Mouse (Mus musculus) MEL (cell line): ENCODE measurements around the gene H2-DMb1. TPM values are rescaled to one million over a fixed set of nuclear protein-coding genes. Genes with fewer than 3 reads are reported as not detected.
"Not testable (repeated sequence)": the region's sequence is repeated elsewhere in the genome, so short reads cannot be mapped to it uniquely, and the experiment has no call there.

Experiments
- DNase-seq: peaks from one replicate; pipeline ENCODE4 v3.0.0; 2011; ENCODE audit warnings: low read depth, low spot score
- H3K27ac ChIP-seq: 2 replicates; pipeline ENCODE4 v1.5.1; 2012; ENCODE audit warnings: low read depth, mild to moderate bottlenecking, control low read depth, low read length, moderate library complexity; ENCODE audit not compliant: control insufficient read depth
- H3K27me3 ChIP-seq, 2 experiments: fragments of 150-350 bp in 1 of 2; sonication (generic) in 1 of 2; 2 replicates each; pipeline ENCODE4 v1.6.1; 2012; ENCODE audit warnings: low read length in 2 of 2, mild to moderate bottlenecking in 2 of 2, improper control_type of control experiment in 1 of 2, moderate library complexity in 1 of 2; ENCODE audit not compliant: insufficient read depth in 2 of 2, control insufficient read depth in 1 of 2
- H3K36me3 ChIP-seq, 2 experiments: 2 replicates each; pipeline ENCODE4 v1.6.1; 2012 to 2014; ENCODE audit warnings: low read length in 2 of 2, improper control_type of control experiment in 1 of 2, inconsistent platforms in 1 of 2, mild to moderate bottlenecking in 1 of 2; ENCODE audit not compliant: insufficient read depth in 2 of 2, control insufficient read depth in 1 of 2
- H3K4me1 ChIP-seq, 2 experiments: fragments of 150-350 bp in 1 of 2; sonication (generic) in 1 of 2; 2 replicates each; pipeline ENCODE4 v1.6.1; 2012; ENCODE audit warnings: low read length in 2 of 2, improper control_type of control experiment in 1 of 2, mild to moderate bottlenecking in 1 of 2; ENCODE audit not compliant: insufficient read depth in 2 of 2, control insufficient read depth in 1 of 2
- H3K4me3 ChIP-seq, 2 experiments: fragments of 150-350 bp in 1 of 2; sonication (generic) in 1 of 2; 2 replicates each; pipeline ENCODE4 v1.5.1; 2012; ENCODE audit warnings: low read depth in 2 of 2, low read length in 2 of 2, mild to moderate bottlenecking in 2 of 2, moderate library complexity in 2 of 2, control low read depth in 1 of 2, improper control_type of control experiment in 1 of 2; ENCODE audit not compliant: control insufficient read depth in 1 of 2, insufficient read depth in 1 of 2
- H3K79me2 ChIP-seq: 2 replicates; pipeline ENCODE4 v1.6.1; 2012; ENCODE audit warnings: mild to moderate bottlenecking, low read length, moderate library complexity; ENCODE audit not compliant: control insufficient read depth, poor library complexity, insufficient read depth
- H3K9ac ChIP-seq: 2 replicates; pipeline ENCODE4 v1.6.1; 2012; ENCODE audit warnings: low read depth, mild to moderate bottlenecking, control low read depth, low read length, moderate library complexity; ENCODE audit not compliant: control insufficient read depth, poor library complexity, severe bottlenecking
- H3K9me3 ChIP-seq: fragments of 150-350 bp; sonication (generic); replicated peaks from 2 replicates; pipeline ENCODE4 v1.6.1; 2012; ENCODE audit warnings: mild to moderate bottlenecking, low read length, improper control_type of control experiment, moderate library complexity; ENCODE audit not compliant: insufficient read depth
- CHD2 ChIP-seq: IDR thresholded peaks from 2 replicates; pipeline ENCODE4 v1.6.1; 2011; ENCODE audit warnings: low read length, improper control_type of control experiment
- E2F4 ChIP-seq: IDR thresholded peaks from 2 replicates; pipeline ENCODE4 v1.6.1; 2011; ENCODE audit warnings: low read depth, low read length, improper control_type of control experiment, borderline replicate concordance
- ELF1 ChIP-seq: IDR thresholded peaks from 2 replicates; pipeline ENCODE4 v1.6.1; 2014; ENCODE audit warnings: low read depth, mild to moderate bottlenecking, inconsistent platforms, low read length, improper control_type of control experiment, moderate library complexity
- EP300 ChIP-seq, 2 experiments: IDR thresholded peaks; 2 replicates each; pipeline ENCODE4 v1.6.1; 2011; ENCODE audit warnings: improper control_type of control experiment in 2 of 2, low read length in 2 of 2, low read depth in 1 of 2, mild to moderate bottlenecking in 1 of 2
- MAZ ChIP-seq: IDR thresholded peaks from 2 replicates; pipeline ENCODE4 v1.6.1; 2012; ENCODE audit warnings: low read depth, mild to moderate bottlenecking, inconsistent platforms, low read length, improper control_type of control experiment
- MEF2A ChIP-seq: IDR thresholded peaks from 2 replicates; pipeline ENCODE4 v1.6.1; 2014; ENCODE audit warnings: low read depth, mild to moderate bottlenecking, inconsistent platforms, low read length, improper control_type of control experiment; ENCODE audit not compliant: poor library complexity, insufficient replicate concordance, severe bottlenecking; ENCODE audit errors: extremely low read depth
- MXI1 ChIP-seq: IDR thresholded peaks from 2 replicates; pipeline ENCODE4 v1.6.1; 2011; ENCODE audit warnings: mild to moderate bottlenecking, low read depth, low read length, improper control_type of control experiment
- MYC ChIP-seq: IDR thresholded peaks from 2 replicates; pipeline ENCODE4 v1.6.1; 2011; ENCODE audit warnings: low read depth, mild to moderate bottlenecking, low read length, improper control_type of control experiment, moderate library complexity
- POLR2A ChIP-seq, 2 experiments: IDR thresholded peaks; 2 replicates each; pipeline ENCODE4 v1.6.1; 2011 to 2012; ENCODE audit warnings: low read length in 2 of 2, mild to moderate bottlenecking in 2 of 2, control low read depth in 1 of 2, improper control_type of control experiment in 1 of 2, low read depth in 1 of 2, moderate library complexity in 1 of 2; ENCODE audit not compliant: control insufficient read depth in 1 of 2, insufficient read depth in 1 of 2, poor library complexity in 1 of 2
- POLR2AphosphoS2 ChIP-seq: IDR thresholded peaks from 2 replicates; pipeline ENCODE4 v1.6.1; 2011; ENCODE audit warnings: low read length, improper control_type of control experiment
- RAD21 ChIP-seq: IDR thresholded peaks from 2 replicates; pipeline ENCODE4 v1.6.1; 2011; ENCODE audit warnings: mild to moderate bottlenecking, low read depth, low read length, improper control_type of control experiment
- SMC3 ChIP-seq: IDR thresholded peaks from 2 replicates; pipeline ENCODE4 v1.6.1; 2011; ENCODE audit warnings: low read depth, low read length, improper control_type of control experiment
- TAL1 ChIP-seq: IDR thresholded peaks from 2 replicates; pipeline ENCODE4 v1.6.1; 2012; ENCODE audit warnings: mild to moderate bottlenecking, inconsistent platforms, low read length, moderate library complexity, mixed read lengths
- TBP ChIP-seq: IDR thresholded peaks from 2 replicates; pipeline ENCODE4 v1.8.0; 2011; ENCODE audit warnings: low read depth, low read length, improper control_type of control experiment
- USF1 ChIP-seq: IDR thresholded peaks from 2 replicates; pipeline ENCODE4 v1.6.1; 2014; ENCODE audit warnings: low read depth, mild to moderate bottlenecking, inconsistent platforms, low read length, improper control_type of control experiment, moderate library complexity
- USF2 ChIP-seq, 2 experiments: IDR thresholded peaks; 2 replicates each; pipeline ENCODE4 v1.6.1; 2011 to 2012; ENCODE audit warnings: improper control_type of control experiment in 2 of 2, low read length in 2 of 2, borderline replicate concordance in 1 of 2, inconsistent platforms in 1 of 2, low read depth in 1 of 2, mild to moderate bottlenecking in 1 of 2; ENCODE audit not compliant: insufficient read depth in 1 of 2
- ZC3H11A ChIP-seq: IDR thresholded peaks from 2 replicates; pipeline ENCODE4 v1.6.1; 2012; ENCODE audit warnings: low read depth, mild to moderate bottlenecking, inconsistent platforms, low read length, improper control_type of control experiment
- ZKSCAN1 ChIP-seq: IDR thresholded peaks from 2 replicates; pipeline ENCODE4 v1.6.1; 2012; ENCODE audit warnings: low read depth, mild to moderate bottlenecking, inconsistent platforms, low read length, improper control_type of control experiment, moderate library complexity
- ZMIZ1 ChIP-seq: IDR thresholded peaks from 2 replicates; pipeline ENCODE4 v1.6.1; 2012; ENCODE audit warnings: low read depth, mild to moderate bottlenecking, inconsistent platforms, low read length, improper control_type of control experiment, moderate library complexity
- polyA plus RNA-seq, 2 experiments: library from polyadenylated mRNA; stranded (reverse) in 1 of 2; unstranded in 1 of 2; fragments of >175 nt in 1 of 2; fragments of >200 nt in 1 of 2; gene quantifications; 2 replicates each; pipeline versions ENCODE4 v1.2.1 to v1.2.4; 2012; ENCODE audit warnings: low replicate concordance in 2 of 2, low read depth in 1 of 2; ENCODE audit not compliant: insufficient read length in 2 of 2, insufficient read depth in 1 of 2, missing spikeins in 1 of 2
- total RNA-seq: library from RNA; depleted of rRNA; stranded (reverse); fragments of 300-350 nt; gene quantifications from 2 replicates; pipeline ENCODE4 v1.2.3, GENCODE M21; 2012

H2-DMb1 gene
- total and polyA plus RNA-seq, 3 experiments, result 0.67 TPM; not detected in 2

DNA sequence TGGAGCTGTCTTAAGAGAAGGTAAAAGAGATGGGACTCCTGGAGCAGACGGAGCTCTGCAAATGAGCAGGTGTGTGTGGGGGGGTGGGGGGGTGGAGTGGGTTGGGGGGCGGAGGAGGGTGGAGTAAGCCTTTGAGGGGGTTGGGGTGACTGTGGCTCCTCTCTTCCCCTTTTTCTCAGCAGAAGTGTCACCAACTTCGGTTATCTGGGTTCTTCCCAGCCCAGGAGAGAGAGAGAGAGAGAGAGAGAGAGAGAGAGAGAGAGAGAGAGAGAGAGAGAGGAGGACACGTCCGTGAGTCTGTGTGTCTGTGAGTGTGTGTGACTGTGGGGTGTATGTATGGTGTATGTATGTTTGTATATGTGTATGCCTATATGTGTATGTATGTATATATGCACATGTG lies 9.4 kb upstream of the H2-DMb1 start (continued):
- 0 out of 2 replicates have a peak, but pooled peaks have one; percentile 5 for TF ChIP-seq ZC3H11A
- 0 out of 2 replicates have a peak, but pooled peaks have one; percentile 30 for TF ChIP-seq MYC
- TF ChIP-seq MXI1, result peak; percentile 73
- 0 out of 2 replicates have a peak, but pooled peaks have one; percentile 41 for TF ChIP-seq TBP

- H3K36me3 ChIP-seq, result peaks cover 0 to 20% of the 10 kb centered on the region in 2 experiments; a peak in 2 of 4 replicates
- H3K9ac ChIP-seq, DNase-seq, H3K27ac ChIP-seq, H3K27me3 ChIP-seq, H3K9me3 ChIP-seq, H3K4me3 ChIP-seq, H3K79me2 ChIP-seq: not testable (repeated sequence)
- peaks cover 19 to 36% of the 10 kb centered on the region in 2 experiments for H3K4me1 ChIP-seq
Measured at GRCm38 (mm10) chr17:34144221-34144620, 8.7 kb upstream of the H2-DMb1 start.

- no peak for TF ChIP-seq E2F4
- TF ChIP-seq POLR2AphosphoS2, result no peak
- TF ChIP-seq USF2 (IDR thresholded peaks at IDR 0.05; ENCODE audit: borderline replicate concordance in 1 of 2, insufficient read depth in 1 of 2, low read depth in 1 of 2, low read length in 2 of 2), result no peak
- TF ChIP-seq MXI1, result no peak
- TF ChIP-seq RAD21, result no peak
- TF ChIP-seq POLR2A (IDR thresholded peaks at IDR 0.05; ENCODE audit: control insufficient read depth in 1 of 2, insufficient read depth in 1 of 2, low read depth in 1 of 2, low read length in 2 of 2, poor library complexity in 1 of 2), result no peak
- TF ChIP-seq TBP, result no peak
- no peak for TF ChIP-seq EP300 (IDR thresholded peaks at IDR 0.05; ENCODE audit: low read depth in 1 of 2, low read length in 2 of 2)
- TF ChIP-seq ZKSCAN1, result no peak
- TF ChIP-seq ZMIZ1, result no peak
- TF ChIP-seq SMC3, result no peak
- no peak for TF ChIP-seq TAL1
- TF ChIP-seq ELF1, result no peak
- no peak for TF ChIP-seq MEF2A
- TF ChIP-seq MAZ, result no peak
- TF ChIP-seq CHD2, result no peak
- no peak for TF ChIP-seq USF1
- DNase-seq, result no peak
- Histone ChIP-seq H3K36me3 (peaks cover 0 to 19% of the 10 kb centered on the region in 2 experiments; a peak in 2 of 4 replicates), H3K9me3 (no peaks in the 10 kb centered on the region), H3K27me3 (no peaks in the 10 kb centered on the region), H3K4me3 (no peak overlapping the region), H3K27ac (no peak overlapping the region), H3K9ac (no peak overlapping the region), H3K4me1 (peaks cover 19 to 32% of the 10 kb centered on the region in 2 experiments), H3K79me2 (no peaks in the 10 kb centered on the region)
Measured at GRCm38 (mm10) chr17:34144960-34145371, 7.9 kb upstream of the H2-DMb1 start.
